Mouse (Mus musculus): ENCODE measurements around the gene Agt.

The Agt gene

GRCm38 (mm10) chr8:124555113-124555750 lies 14.3 kb downstream of the Agt start:
- DNase-seq (ENCODE audit: low read depth, low spot score): no peak

GRCm38 (mm10) chr8:124551011-124551661 lies 18.4 kb downstream of the Agt start:
- no peak for DNase-seq (ENCODE audit: low read depth, low spot score)

- DNase-seq (ENCODE audit: low read depth, low spot score): no peak
Measured at GRCm38 (mm10) chr8:124548187-124548586, 21.3 kb downstream of the Agt start.

- no peak for DNase-seq (ENCODE audit: low read depth, low spot score)
Measured at GRCm38 (mm10) chr8:124547269-124547668, 22.2 kb downstream of the Agt start.

GRCm38 (mm10) chr8:124546815-124547214 lies 22.7 kb downstream of the Agt start:
- DNase-seq (ENCODE audit: low read depth, low spot score): no peak

GRCm38 (mm10) chr8:124546371-124546770 lies 23.1 kb downstream of the Agt start:
- DNase-seq (ENCODE audit: low read depth, low spot score): no peak

- DNase-seq (ENCODE audit: low read depth, low spot score): no peak
Measured at GRCm38 (mm10) chr8:124543272-124543671, 26.2 kb downstream of the Agt start.

GRCm38 (mm10) chr8:124542001-124542400 lies 27.5 kb downstream of the Agt start:
- no peak for DNase-seq (ENCODE audit: low read depth, low spot score)

- DNase-seq (ENCODE audit: low read depth, low spot score): no peak
Measured at GRCm38 (mm10) chr8:124540906-124541305, 28.6 kb downstream of the Agt start.

- DNase-seq (ENCODE audit: low read depth, low spot score): no peak
Measured at GRCm38 (mm10) chr8:124535451-124535850, 34.1 kb downstream of the Agt start.

- no peak for DNase-seq (ENCODE audit: low read depth, low spot score)
Measured at GRCm38 (mm10) chr8:124532626-124533025, 36.9 kb downstream of the Agt start.

- DNase-seq (ENCODE audit: low read depth, low spot score): no peak
Measured at GRCm38 (mm10) chr8:124530996-124531395, 38.5 kb downstream of the Agt start.

- DNase-seq (ENCODE audit: low read depth, low spot score): no peak
Measured at GRCm38 (mm10) chr8:124530556-124530955, 39.0 kb downstream of the Agt start.

- DNase-seq (ENCODE audit: low read depth, low spot score): no peak
Measured at GRCm38 (mm10) chr8:124530076-124530475, 39.4 kb downstream of the Agt start.

GRCm38 (mm10) chr8:124526261-124526660 lies 43.2 kb downstream of the Agt start:
- DNase-seq (ENCODE audit: low read depth, low spot score): no peak

GRCm38 (mm10) chr8:124521946-124522345 lies 47.6 kb downstream of the Agt start:
- DNase-seq (ENCODE audit: low read depth, low spot score): no peak

- peak; percentile 87 for DNase-seq (ENCODE audit: low read depth, low spot score)
Measured at GRCm38 (mm10) chr8:124520249-124521080, 49.0 kb downstream of the Agt start, which contains the start of gene Cog2. TSS of gene Cog2 (plus strand) at chr8:124520767.

- DNase-seq (ENCODE audit: low read depth, low spot score): no peak
Measured at GRCm38 (mm10) chr8:124517142-124517541, 52.4 kb downstream of the Agt start.

GRCm38 (mm10) chr8:124516525-124516924 lies 53.0 kb downstream of the Agt start:
- DNase-seq (ENCODE audit: low read depth, low spot score): no peak

- no peak for DNase-seq (ENCODE audit: low read depth, low spot score)
Measured at GRCm38 (mm10) chr8:124516039-124516438, 53.5 kb downstream of the Agt start.

- no peak for DNase-seq (ENCODE audit: low read depth, low spot score)
Measured at GRCm38 (mm10) chr8:124509156-124509555, 60.4 kb downstream of the Agt start.

GRCm38 (mm10) chr8:124508321-124508695 lies 61.2 kb downstream of the Agt start:
- DNase-seq (ENCODE audit: low read depth, low spot score): no peak

Data from embryo, embryonic 11.5 days (tissue).